Mouse (Mus musculus) ES-Bruce4 (cell line): ENCODE results near the gene Trmt10a. TPM values are rescaled to one million over a fixed set of nuclear protein-coding genes. Genes with fewer than 3 reads are reported as not detected.
A peak's percentile ranks its signal among the peaks of the same experiment; 100 is the strongest.

Experiments used
- H3K27ac ChIP-seq: 2 replicates; pipeline ENCODE4 v1.5.1; 2012; ENCODE audit warnings: low read length, inconsistent platforms; ENCODE audit not compliant: insufficient read depth
- H3K27me3 ChIP-seq: 2 replicates; pipeline ENCODE4 v1.6.1; 2012; ENCODE audit warnings: mild to moderate bottlenecking, low read length, inconsistent platforms; ENCODE audit not compliant: control insufficient read depth, poor library complexity, insufficient read depth, severe bottlenecking
- H3K36me3 ChIP-seq: 2 replicates; pipeline ENCODE4 v1.6.1; 2012; ENCODE audit warnings: inconsistent platforms, mild to moderate bottlenecking, low read length, moderate library complexity; ENCODE audit not compliant: control insufficient read depth, poor library complexity, insufficient read depth, severe bottlenecking
- H3K4me1 ChIP-seq: one replicate; pipeline ENCODE4 v1.8.1; 2011; ENCODE audit warnings: low read length; ENCODE audit not compliant: control insufficient read depth, insufficient read depth
- H3K4me3 ChIP-seq: 2 replicates; pipeline ENCODE4 v1.5.1; 2011; ENCODE audit warnings: low read depth, mild to moderate bottlenecking, low read length
- H3K9ac ChIP-seq: 2 replicates; pipeline ENCODE4 v1.6.1; 2012; ENCODE audit warnings: low read depth, mild to moderate bottlenecking, inconsistent platforms; ENCODE audit not compliant: poor library complexity, severe bottlenecking
- H3K9me3 ChIP-seq: replicated peaks from 2 replicates; pipeline ENCODE4 v1.6.1; 2012; ENCODE audit warnings: mild to moderate bottlenecking, low read length, inconsistent platforms; ENCODE audit not compliant: control insufficient read depth, poor library complexity, insufficient read depth, severe bottlenecking
- CTCF ChIP-seq: IDR thresholded peaks from one replicate; pipeline ENCODE4 v1.8.1; 2011; ENCODE audit warnings: low read depth, low read length
- EP300 ChIP-seq: IDR thresholded peaks from 2 replicates; pipeline ENCODE4 v1.6.1; 2011; ENCODE audit warnings: low read depth, low read length; ENCODE audit not compliant: insufficient read depth
- POLR2A ChIP-seq: IDR thresholded peaks from one replicate; pipeline ENCODE4 v1.8.1; 2011; ENCODE audit warnings: low read length; ENCODE audit not compliant: insufficient read depth
- polyA plus RNA-seq: library from polyadenylated mRNA; stranded (reverse); fragments of >200 nt; gene quantifications from 2 replicates; pipeline ENCODE4 v1.2.4, GENCODE M21; 2011; ENCODE audit warnings: low read depth; ENCODE audit not compliant: missing spikeins, insufficient read depth, insufficient read length

Gene Trmt10a
- polyA plus RNA-seq, 1 experiment = 27.6 TPM

DNA sequence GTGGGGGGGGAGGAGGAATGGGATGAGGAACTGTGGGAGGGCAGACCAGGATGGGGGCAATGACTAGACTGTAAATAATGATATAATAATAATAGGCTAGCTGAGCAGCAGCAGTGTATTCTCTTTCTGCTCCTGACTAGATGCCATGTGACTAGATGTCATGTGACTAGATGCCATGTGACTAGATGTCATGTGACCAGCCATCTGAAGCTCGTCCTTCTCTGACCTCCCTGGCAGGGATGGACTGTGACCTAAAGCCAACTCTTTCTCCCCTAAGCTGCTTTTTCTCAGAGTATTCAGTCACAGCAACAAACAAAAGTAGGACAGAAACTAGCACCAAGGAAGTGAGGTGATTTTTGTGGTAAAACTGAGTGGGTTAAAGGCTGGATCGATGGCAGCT is 38.8 kb downstream of the Trmt10a start:
- Histone ChIP-seq H3K9me3 (no peaks in the 10 kb centered on the region), H3K9ac (no peak overlapping the region), H3K27ac (no peak overlapping the region), H3K27me3 (no peaks in the 10 kb centered on the region), H3K36me3 (no peaks in the 10 kb centered on the region), H3K4me3 (no peak overlapping the region), H3K4me1 (no peaks in the 10 kb centered on the region)
- TF ChIP-seq EP300 (no peak), CTCF (no peak), POLR2A (no peak)

- Histone ChIP-seq H3K27ac (no peak overlapping the region), H3K27me3 (no peaks in the 10 kb centered on the region), H3K4me3 (no peak overlapping the region), H3K9ac (no peak overlapping the region), H3K36me3 (no peaks in the 10 kb centered on the region), H3K9me3 (no peaks in the 10 kb centered on the region), H3K4me1 (no peaks in the 10 kb centered on the region)
- TF ChIP-seq EP300 (no peak), CTCF (no peak), POLR2A (no peak)
These were observed 40.1 kb downstream of the Trmt10a start for GRCm38 (mm10) chr3:138183371-138183770.

- no peak overlapping the region for H3K4me3 ChIP-seq
- no peak for TF ChIP-seq EP300
- no peak for TF ChIP-seq CTCF
- no peak for TF ChIP-seq POLR2A
- H3K9me3 ChIP-seq = no peaks in the 10 kb centered on the region
- H3K36me3 ChIP-seq = no peaks in the 10 kb centered on the region
- H3K4me1 ChIP-seq = no peaks in the 10 kb centered on the region
- H3K27ac ChIP-seq = no peak overlapping the region
- no peaks in the 10 kb centered on the region for H3K27me3 ChIP-seq
- no peak overlapping the region for H3K9ac ChIP-seq
These were observed 42.0 kb downstream of the Trmt10a start for GRCm38 (mm10) chr3:138185290-138185689.

DNA sequence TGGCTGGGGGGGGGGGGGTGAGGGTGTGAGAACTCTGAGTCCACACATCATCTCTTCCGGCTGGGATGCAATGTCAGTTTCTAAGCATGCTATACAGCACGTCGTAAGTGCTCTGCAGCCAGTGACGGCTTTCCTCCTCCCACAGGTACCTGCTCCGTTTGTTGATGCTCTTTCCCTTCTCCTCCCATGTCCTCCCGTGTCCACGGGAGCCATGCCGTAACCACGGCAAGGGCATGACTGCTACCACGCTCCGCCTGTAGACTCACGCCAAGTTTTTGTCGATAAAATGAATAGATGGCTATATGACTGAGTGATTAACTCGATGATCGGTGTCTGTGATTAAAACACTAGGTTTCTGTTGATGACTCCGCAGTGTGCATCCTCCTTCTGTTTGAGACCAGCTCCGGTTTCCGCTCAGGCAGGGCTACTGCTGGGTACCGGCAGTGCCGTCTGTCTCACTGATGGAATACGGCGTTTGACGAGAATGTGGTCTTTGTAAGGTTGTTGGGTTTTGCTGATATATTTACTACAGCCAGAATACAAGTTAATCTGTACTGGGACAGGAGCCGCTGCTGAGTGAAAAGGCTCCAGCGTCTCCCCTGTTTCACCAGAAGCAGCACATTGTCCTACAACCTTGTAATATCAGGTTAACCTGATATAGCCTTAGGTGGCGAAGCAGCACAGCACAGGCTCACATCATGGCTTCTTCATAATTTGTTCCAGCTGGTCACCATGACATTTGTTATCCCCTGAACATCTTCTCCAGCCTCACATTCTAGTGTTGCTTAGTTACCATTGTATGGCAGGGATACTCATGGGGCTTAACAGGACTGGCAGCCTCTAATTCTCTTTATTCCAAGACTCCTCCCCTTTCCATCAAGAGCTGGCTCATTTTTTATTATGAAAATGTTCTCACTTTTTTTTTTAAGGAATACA is 43.0 kb downstream of the Trmt10a start:
- Histone ChIP-seq H3K4me1 (no peaks in the 10 kb centered on the region), H3K27me3 (no peaks in the 10 kb centered on the region), H3K9me3 (no peaks in the 10 kb centered on the region), H3K9ac (no peak overlapping the region), H3K27ac (no peak overlapping the region), H3K36me3 (no peaks in the 10 kb centered on the region), H3K4me3 (no peak overlapping the region)
- no peak for TF ChIP-seq POLR2A
- TF ChIP-seq CTCF = no peak
- TF ChIP-seq EP300 = no peak

DNA sequence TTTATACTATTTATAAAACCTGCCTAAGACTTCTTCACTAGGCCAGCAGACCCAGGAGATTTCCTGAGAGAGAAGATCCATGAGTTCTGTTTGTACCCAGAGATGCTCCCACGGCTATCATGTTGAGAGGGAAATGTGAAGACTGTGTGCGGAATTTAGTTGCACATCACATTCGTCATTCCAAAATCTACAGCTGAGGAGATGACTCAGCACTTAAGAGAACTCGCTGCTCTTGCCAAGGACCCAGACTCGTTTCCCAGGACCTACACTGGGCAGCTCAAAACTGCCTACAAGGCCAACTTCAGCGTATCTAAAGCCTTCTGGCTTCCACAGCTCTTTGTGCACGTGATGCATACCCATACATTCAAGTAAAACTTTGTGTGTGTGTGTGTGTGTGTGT is 49.0 kb downstream of the Trmt10a start:
- no peak overlapping the region for H3K4me3 ChIP-seq
- H3K27me3 ChIP-seq = no peaks in the 10 kb centered on the region
- no peak overlapping the region for H3K9ac ChIP-seq
- H3K36me3 ChIP-seq = no peaks in the 10 kb centered on the region
- H3K9me3 ChIP-seq = no peaks in the 10 kb centered on the region
- H3K4me1 ChIP-seq = peaks cover 2% of the 10 kb centered on the region
- H3K27ac ChIP-seq = no peak overlapping the region
- TF ChIP-seq POLR2A (no peak), CTCF (no peak), EP300 (no peak)

GRCm38 (mm10) chr3:138193683-138194302 is 50.5 kb downstream of the Trmt10a start, which contains the start of gene 4930579F01Rik:
TSS of gene 4930579F01Rik (minus strand) at chr3:138193825.
- no peaks in the 10 kb centered on the region for H3K9me3 ChIP-seq
- no peak within 1 kb of the TSS for H3K9ac ChIP-seq
- no peak for TF ChIP-seq EP300
- no peak for TF ChIP-seq CTCF
- TF ChIP-seq POLR2A = no peak
- no peaks in the 10 kb centered on the region for H3K36me3 ChIP-seq
- no peak within 1 kb of the TSS for H3K27ac ChIP-seq
- H3K27me3 ChIP-seq = no peaks in the 10 kb centered on the region
- peak within 1 kb of the TSS; percentile 45 for H3K4me3 ChIP-seq
- peaks cover 2% of the 10 kb centered on the region for H3K4me1 ChIP-seq
